Mouse (Mus musculus) intestine, postnatal 0 days (tissue): ENCODE results near the gene Nsun2. TPM values are rescaled to one million over a fixed set of nuclear protein-coding genes. Genes with fewer than 3 reads are reported as not detected.
A peak's percentile ranks its signal among the peaks of the same experiment; 100 is the strongest.

ENCODE experiments used
- ATAC-seq: fragments of 200-750 bp; cut with Nextera tagmentation; 2 replicates; pipeline ENCODE4 v1.8.0; 2017; ENCODE audit warnings: mild to moderate bottlenecking, moderate TSS enrichment, moderate library complexity
- H3K27ac ChIP-seq: fragments of 300-500 bp; sonication (generic); 2 replicates; pipeline ENCODE4 v1.5.1; 2014; ENCODE audit warnings: mild to moderate bottlenecking, low read depth, low read length, moderate library complexity
- H3K27me3 ChIP-seq: fragments of 300-500 bp; sonication (generic); replicated peaks from 2 replicates; pipeline ENCODE4 v1.6.1; 2014; ENCODE audit warnings: low read length, mixed read lengths; ENCODE audit not compliant: control insufficient read depth, insufficient read depth
- H3K36me3 ChIP-seq: fragments of 300-500 bp; sonication (generic); 2 replicates; pipeline ENCODE4 v1.6.1; 2014; ENCODE audit warnings: mild to moderate bottlenecking, moderate library complexity; ENCODE audit not compliant: control insufficient read depth, insufficient read depth
- H3K4me1 ChIP-seq: fragments of 300-500 bp; sonication (generic); replicated peaks from 2 replicates; pipeline ENCODE4 v1.6.1; 2014; ENCODE audit warnings: antibody characterized with exemption, low read length, mixed read lengths; ENCODE audit not compliant: control insufficient read depth, insufficient read depth
- H3K4me2 ChIP-seq: fragments of 300-500 bp; sonication (generic); replicated peaks from 2 replicates; pipeline ENCODE4 v1.6.1; 2014; ENCODE audit warnings: low read depth, mild to moderate bottlenecking, moderate library complexity
- H3K4me3 ChIP-seq: fragments of 300-500 bp; sonication (generic); 2 replicates; pipeline ENCODE4 v1.5.1; 2014; ENCODE audit warnings: low read depth, low read length
- H3K9ac ChIP-seq: fragments of 300-500 bp; sonication (generic); 2 replicates; pipeline ENCODE4 v1.6.1; 2014; ENCODE audit warnings: mild to moderate bottlenecking, low read depth, low read length
- H3K9me3 ChIP-seq: fragments of 300-500 bp; sonication (generic); 2 replicates; pipeline ENCODE4 v1.6.1; 2016; ENCODE audit warnings: mixed run types; ENCODE audit not compliant: control insufficient read depth
- CTCF ChIP-seq: sonication (generic); IDR thresholded peaks from 2 replicates; pipeline ENCODE4 v1.5.1; 2016; ENCODE audit warnings: low read depth, mild to moderate bottlenecking, control low read depth, antibody characterized with exemption, moderate library complexity
- WGBS: fragments of 180-500 bp; shearing (Covaris S2); extraction: QIAGEN DNeasy Blood & Tissue Kit; methylation state at CpG from one replicate; pipeline ENCODE4 v1.1.7; 2014; 5-methylcytosine and 5-hydroxymethylcytosine counted together
- polyA plus RNA-seq: library from polyadenylated mRNA; unstranded; fragments of >200 nt; fragmentation: Nextera tagmentation; extraction: Ambion mirVana; gene quantifications from 2 replicates; pipeline ENCODE4 v1.2.1, GENCODE M21; 2015

The Nsun2 gene
- polyA plus RNA-seq, 1 experiment from 2014 or later, result 38.8 TPM

DNA sequence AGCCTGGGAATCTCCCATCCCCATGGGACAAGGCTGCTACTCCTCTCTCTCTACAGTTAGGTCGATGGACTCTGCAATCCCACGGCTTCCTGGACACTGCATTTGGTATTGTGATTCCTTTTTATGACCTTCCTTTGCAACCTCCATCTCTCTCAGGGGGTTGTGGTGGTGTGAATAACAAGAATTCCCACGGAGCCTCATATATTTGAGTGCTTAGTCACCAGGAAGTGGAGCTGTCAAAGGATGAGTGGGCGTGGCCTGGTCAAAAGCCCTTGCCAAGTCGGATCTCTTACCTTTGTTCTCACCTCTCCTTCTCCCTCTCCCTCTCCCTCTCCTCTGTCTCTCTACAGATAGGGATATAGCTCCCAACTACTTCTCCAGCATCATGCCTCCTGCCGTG is 52.3 kb downstream of the Nsun2 start:
- Histone ChIP-seq H3K4me2 (no peak overlapping the region), H3K27ac (no peak overlapping the region), H3K9me3 (no peaks in the 10 kb centered on the region), H3K9ac (no peak overlapping the region), H3K36me3 (no peaks in the 10 kb centered on the region), H3K4me1 (no peaks in the 10 kb centered on the region), H3K4me3 (no peak overlapping the region), H3K27me3 (no peaks in the 10 kb centered on the region)
- ATAC-seq, result peak; percentile 69; the same call in 1 of the 2 replicates
- 27% methylated on average over 6 of the region's 6 CpGs for WGBS
- TF ChIP-seq CTCF, result no peak

DNA sequence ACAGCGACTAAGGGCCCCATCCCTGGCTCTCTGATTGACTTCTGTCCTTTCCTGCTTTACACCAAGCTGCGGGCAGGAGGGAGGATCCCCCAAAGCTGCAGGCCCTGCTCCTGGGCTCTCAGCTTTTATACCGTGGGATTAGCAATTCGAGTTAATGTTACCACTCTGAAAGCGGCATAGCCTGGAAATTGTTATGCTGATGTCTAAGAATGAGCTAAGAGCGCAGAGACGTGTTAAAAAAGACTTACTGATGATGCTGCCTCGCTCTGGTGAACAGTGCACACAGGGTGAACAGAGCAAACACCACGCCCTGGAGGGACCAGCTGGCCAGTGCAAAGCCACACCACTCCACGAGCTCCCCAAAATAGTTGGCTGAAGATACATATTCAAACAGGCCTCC is 52.8 kb downstream of the Nsun2 start:
- Histone ChIP-seq H3K4me1 (no peaks in the 10 kb centered on the region), H3K9ac (no peak overlapping the region), H3K36me3 (no peaks in the 10 kb centered on the region), H3K27ac (no peak overlapping the region), H3K27me3 (no peaks in the 10 kb centered on the region), H3K4me2 (no peak overlapping the region), H3K4me3 (no peak overlapping the region), H3K9me3 (no peaks in the 10 kb centered on the region)
- WGBS, result 72% methylated on average over 10 of the region's 10 CpGs
- TF ChIP-seq CTCF, result no peak
- ATAC-seq, result no peak

DNA sequence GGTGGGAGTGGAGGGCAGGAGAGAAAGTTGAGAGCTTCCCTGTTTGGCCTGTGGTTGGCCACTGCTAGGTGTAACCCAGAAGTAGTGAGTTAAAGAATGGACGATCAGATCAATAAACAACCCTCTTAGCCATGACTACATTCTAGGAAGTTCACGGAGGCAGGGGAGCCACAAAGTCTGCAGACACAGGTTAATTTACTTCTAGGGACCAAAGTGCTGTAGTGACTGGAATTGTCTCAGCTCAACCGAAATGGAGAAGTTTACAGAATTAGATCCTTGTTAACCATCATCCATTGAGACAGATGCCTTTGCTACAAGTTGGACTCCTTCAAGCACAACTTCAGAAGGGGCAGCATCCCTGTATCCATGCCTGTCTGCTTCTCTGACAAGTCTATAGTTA is 54.3 kb downstream of the Nsun2 start:
- Histone ChIP-seq H3K27me3 (no peaks in the 10 kb centered on the region), H3K4me1 (no peaks in the 10 kb centered on the region), H3K4me2 (no peak overlapping the region), H3K36me3 (no peaks in the 10 kb centered on the region), H3K9ac (no peak overlapping the region), H3K4me3 (no peak overlapping the region), H3K27ac (no peak overlapping the region), H3K9me3 (no peaks in the 10 kb centered on the region)
- no peak for TF ChIP-seq CTCF
- no peak for ATAC-seq
- 52% methylated on average over 3 of the region's 3 CpGs for WGBS

DNA sequence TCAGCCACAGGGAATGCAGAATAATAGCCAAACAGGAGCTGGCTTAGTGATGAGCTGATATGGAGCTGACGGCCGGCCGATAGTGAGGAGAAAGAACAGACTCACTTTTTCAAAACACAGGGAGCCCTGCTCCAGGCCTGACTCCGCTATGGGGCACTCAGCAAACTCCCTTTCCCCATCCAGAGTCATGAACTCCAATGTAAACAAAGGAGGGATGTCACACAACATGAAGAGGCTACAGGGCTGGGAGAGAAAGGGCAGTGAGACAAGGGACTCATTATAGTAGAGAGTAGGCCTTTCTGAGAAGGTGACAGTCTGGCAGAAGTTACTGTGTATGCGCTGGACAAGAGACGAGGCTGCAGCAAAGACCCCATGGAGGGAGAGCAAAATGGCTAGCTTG is 54.7 kb downstream of the Nsun2 start:
- Histone ChIP-seq H3K27ac (no peak overlapping the region), H3K36me3 (no peaks in the 10 kb centered on the region), H3K4me3 (no peak overlapping the region), H3K4me2 (no peak overlapping the region), H3K27me3 (no peaks in the 10 kb centered on the region), H3K9me3 (no peaks in the 10 kb centered on the region), H3K9ac (no peak overlapping the region), H3K4me1 (no peaks in the 10 kb centered on the region)
- 60% methylated on average over 6 of the region's 6 CpGs for WGBS
- ATAC-seq, result no peak
- no peak for TF ChIP-seq CTCF

DNA sequence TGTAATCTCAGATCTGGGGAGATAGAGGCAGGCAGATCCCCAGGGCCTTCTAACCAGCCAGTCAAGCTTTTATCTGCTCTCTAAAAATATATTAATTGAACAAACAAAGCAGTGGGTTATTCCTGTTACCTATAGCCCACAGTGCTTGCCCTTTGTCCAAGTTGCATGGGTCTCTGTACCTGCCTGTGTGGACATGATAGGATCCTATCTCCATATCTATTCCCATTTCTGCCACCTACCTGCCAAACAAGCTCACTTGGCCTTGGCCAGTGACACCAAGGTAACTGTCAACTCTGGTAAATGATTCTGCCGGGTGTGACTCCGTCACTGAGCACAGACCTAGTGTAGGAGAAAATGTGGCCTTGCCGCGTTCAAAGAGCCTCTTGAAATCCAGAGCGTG is 57.8 kb downstream of the Nsun2 start:
- WGBS, result 77% methylated on average over 5 of the region's 5 CpGs
- Histone ChIP-seq H3K9me3 (no peaks in the 10 kb centered on the region), H3K9ac (no peak overlapping the region), H3K36me3 (no peaks in the 10 kb centered on the region), H3K27me3 (no peaks in the 10 kb centered on the region), H3K4me3 (no peak overlapping the region), H3K27ac (no peak overlapping the region), H3K4me1 (no peaks in the 10 kb centered on the region), H3K4me2 (no peak overlapping the region)
- TF ChIP-seq CTCF, result no peak
- ATAC-seq, result no peak

DNA sequence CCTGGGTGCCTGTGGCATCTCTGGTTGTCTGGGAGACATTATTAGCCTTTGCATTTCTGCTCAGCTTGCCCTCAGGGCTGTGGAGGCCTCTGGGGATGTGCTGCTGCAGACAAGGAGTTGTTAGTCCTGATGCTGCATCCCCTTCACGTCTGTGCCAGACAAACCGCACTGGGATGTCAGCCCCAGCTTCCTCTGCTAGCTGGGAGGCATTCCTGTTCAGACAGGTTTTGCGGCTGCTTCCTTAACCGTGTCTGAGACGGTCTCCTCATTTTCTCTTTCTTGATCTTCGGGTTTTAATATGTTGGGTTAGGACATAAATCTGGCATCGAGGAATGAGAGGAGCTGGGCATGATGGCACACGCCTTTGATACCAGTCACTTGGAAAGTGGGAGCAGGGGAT is 58.7 kb downstream of the Nsun2 start:
- WGBS, result 88% methylated on average over 8 of the region's 8 CpGs
- Histone ChIP-seq H3K4me2 (no peak overlapping the region), H3K9ac (no peak overlapping the region), H3K9me3 (no peaks in the 10 kb centered on the region), H3K4me1 (no peaks in the 10 kb centered on the region), H3K36me3 (no peaks in the 10 kb centered on the region), H3K27ac (no peak overlapping the region), H3K27me3 (no peaks in the 10 kb centered on the region), H3K4me3 (no peak overlapping the region)
- ATAC-seq, result no peak
- TF ChIP-seq CTCF, result no peak

DNA sequence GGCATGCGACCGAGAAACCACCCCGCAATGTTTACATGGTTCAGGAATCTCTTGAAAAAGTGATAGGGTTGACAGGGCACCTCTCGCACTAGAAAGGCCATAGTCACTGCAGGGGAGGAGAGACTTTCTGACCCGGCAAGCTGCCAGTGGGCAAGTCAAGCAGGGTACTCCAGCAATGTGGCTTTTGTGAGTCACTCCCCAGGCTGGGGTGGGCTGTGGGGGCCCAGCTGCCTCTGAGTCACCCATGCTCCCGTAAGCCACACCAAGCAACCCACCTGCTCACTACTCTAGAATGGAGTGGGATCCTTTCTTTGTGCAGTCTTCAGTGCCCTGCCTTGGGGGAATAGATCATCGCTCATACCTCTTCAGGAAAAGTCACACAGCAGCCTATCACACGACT is 59.9 kb downstream of the Nsun2 start:
- ATAC-seq, result no peak

More for the DNA sequence above, 59.9 kb downstream of the Nsun2 start:
- Histone ChIP-seq H3K36me3 (no peaks in the 10 kb centered on the region), H3K4me2 (no peak overlapping the region), H3K27me3 (no peaks in the 10 kb centered on the region), H3K9ac (no peak overlapping the region), H3K27ac (no peak overlapping the region), H3K4me3 (no peak overlapping the region), H3K4me1 (no peaks in the 10 kb centered on the region), H3K9me3 (no peaks in the 10 kb centered on the region)
- TF ChIP-seq CTCF, result no peak
- 68% methylated on average over 8 of the region's 8 CpGs for WGBS
